Mouse (Mus musculus) lung, embryonic 14.5 days (tissue): ENCODE results near the gene Ppp1r14c. TPM values are rescaled to one million over a fixed set of nuclear protein-coding genes. Genes with fewer than 3 reads are reported as not detected.
A peak's percentile ranks its signal among the peaks of the same experiment; 100 is the strongest.

ENCODE experiments used
- ATAC-seq: fragments of 200-750 bp; cut with Nextera tagmentation; 2 replicates; pipeline ENCODE4 v1.8.0; 2017; ENCODE audit warnings: mild to moderate bottlenecking, moderate TSS enrichment, moderate library complexity; ENCODE audit not compliant: insufficient read depth
- DNase-seq: peaks from one replicate; pipeline ENCODE4 v3.0.0-alpha.2; 2015
- H3K27ac ChIP-seq: fragments of 300-500 bp; sonication (generic); 2 replicates; pipeline ENCODE4 v1.5.1; 2014; ENCODE audit warnings: low read depth, mild to moderate bottlenecking, moderate library complexity
- H3K27me3 ChIP-seq: fragments of 300-500 bp; sonication (generic); 2 replicates; pipeline ENCODE4 v1.6.1; 2014; ENCODE audit warnings: low read length, control low read depth; ENCODE audit not compliant: insufficient read depth
- H3K36me3 ChIP-seq: fragments of 300-500 bp; sonication (generic); 2 replicates; pipeline ENCODE4 v1.6.1; 2014; ENCODE audit warnings: control low read depth; ENCODE audit not compliant: insufficient read depth
- H3K4me1 ChIP-seq: fragments of 300-500 bp; sonication (generic); 2 replicates; pipeline ENCODE4 v1.6.1; 2014; ENCODE audit warnings: antibody characterized with exemption, control low read depth; ENCODE audit not compliant: insufficient read depth
- H3K4me2 ChIP-seq: fragments of 300-500 bp; sonication (generic); 2 replicates; pipeline ENCODE4 v1.6.1; 2014; ENCODE audit warnings: mild to moderate bottlenecking
- H3K4me3 ChIP-seq: fragments of 300-500 bp; sonication (generic); 2 replicates; pipeline ENCODE4 v1.5.1; 2014; ENCODE audit warnings: low read depth, low read length
- H3K9ac ChIP-seq: fragments of 300-500 bp; sonication (generic); 2 replicates; pipeline ENCODE4 v1.6.1; 2014
- H3K9me3 ChIP-seq: fragments of 300-500 bp; sonication (generic); 2 replicates; pipeline ENCODE4 v1.6.1; 2016; ENCODE audit warnings: low read depth, low read length, control low read depth
- CTCF ChIP-seq: IDR thresholded peaks from 2 replicates; pipeline ENCODE4 v1.5.1; 2016; ENCODE audit warnings: antibody characterized with exemption, low read depth
- WGBS: fragments of 180-500 bp; shearing (Covaris S2); extraction: QIAGEN DNeasy Blood & Tissue Kit; methylation state at CpG from one replicate; pipeline ENCODE4 v1.1.7; 2014; 5-methylcytosine and 5-hydroxymethylcytosine counted together
- polyA plus RNA-seq: library from polyadenylated mRNA; unstranded; fragments of >200 nt; fragmentation: Nextera tagmentation; extraction: Ambion mirVana; gene quantifications from 2 replicates; pipeline ENCODE4 v1.2.1, GENCODE M21; 2014

Ppp1r14c gene
- polyA plus RNA-seq, 1 experiment from 2014 or later, result 36.9 TPM

DNA sequence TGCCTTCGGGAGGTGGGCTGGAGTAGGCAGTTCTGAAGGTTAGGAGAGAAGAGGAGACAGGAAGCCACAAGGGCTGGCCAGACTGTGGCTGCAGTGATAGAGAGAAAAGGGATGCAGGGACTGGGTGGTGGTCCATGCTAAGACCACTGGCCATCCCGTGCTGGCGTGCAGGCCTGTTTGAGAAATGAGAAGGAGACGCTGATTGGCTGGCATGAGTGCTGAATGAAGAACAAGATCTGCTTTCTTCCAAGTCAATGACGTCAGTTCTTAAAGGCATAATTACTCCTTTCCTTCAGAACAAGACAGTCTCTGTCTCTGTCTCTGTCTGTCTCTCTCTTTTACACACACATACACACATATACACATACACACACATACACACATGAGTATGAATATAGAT is 36.4 kb downstream of the Ppp1r14c start:
- no peaks in the 10 kb centered on the region for H3K36me3 ChIP-seq
- 56% methylated on average over 5 of the region's 5 CpGs for WGBS
- no peak overlapping the region for H3K4me2 ChIP-seq
- no peak overlapping the region for H3K9ac ChIP-seq
- H3K27me3 ChIP-seq, result no peaks in the 10 kb centered on the region
- ATAC-seq (no peak), DNase-seq (no peak)
- H3K4me1 ChIP-seq, result 0 out of 2 replicates have a peak, but pooled peaks cover 3% of the 10 kb centered on the region
- no peak for TF ChIP-seq CTCF
- H3K4me3 ChIP-seq, result no peak overlapping the region
- no peaks in the 10 kb centered on the region for H3K9me3 ChIP-seq
- H3K27ac ChIP-seq, result no peak overlapping the region

DNA sequence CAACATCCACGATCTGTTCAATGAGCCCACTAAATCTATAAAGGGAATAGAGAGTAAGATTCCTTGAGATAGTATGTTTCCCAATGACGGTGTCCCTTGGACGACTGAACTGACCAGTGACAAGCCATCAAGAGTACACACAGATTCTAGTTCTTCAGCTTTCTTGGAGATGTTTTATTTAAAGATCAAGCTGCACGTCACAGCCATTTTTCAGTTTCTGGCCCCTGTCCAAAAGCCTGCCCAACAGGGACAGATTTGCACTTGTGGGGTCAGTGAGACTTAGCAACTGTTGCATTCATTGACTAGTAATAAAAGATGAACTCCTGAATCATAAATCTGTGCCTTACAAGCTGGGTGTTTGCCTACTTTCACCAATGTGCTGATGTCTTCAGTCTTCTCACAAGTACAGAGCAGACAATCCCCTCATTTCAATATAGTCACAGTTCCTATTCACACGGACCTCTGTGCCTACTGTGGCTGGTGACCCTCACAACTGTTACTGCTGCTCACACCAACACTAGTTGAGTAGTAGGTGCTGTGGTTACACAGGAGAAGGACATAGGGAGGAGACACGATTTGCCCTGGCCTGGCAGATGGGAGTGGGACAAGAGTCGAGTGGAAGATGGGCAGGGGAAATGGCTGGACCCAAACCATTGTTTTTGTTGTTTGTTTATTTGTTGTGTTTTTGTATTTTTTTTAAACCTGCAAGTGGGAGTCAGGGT is 37.7 kb downstream of the Ppp1r14c start:
- no peak overlapping the region for H3K4me2 ChIP-seq
- H3K36me3 ChIP-seq, result no peaks in the 10 kb centered on the region
- no peak overlapping the region for H3K27ac ChIP-seq
- 0 out of 2 replicates have a peak, but pooled peaks cover 3% of the 10 kb centered on the region for H3K4me1 ChIP-seq
- no peaks in the 10 kb centered on the region for H3K27me3 ChIP-seq
- H3K9ac ChIP-seq, result no peak overlapping the region
- DNase-seq (peak; percentile 77), ATAC-seq (peak; percentile 31; the same call in 1 of the 2 replicates)
- no peak overlapping the region for H3K4me3 ChIP-seq
- no peaks in the 10 kb centered on the region for H3K9me3 ChIP-seq
- 54% methylated on average over 7 of the region's 7 CpGs for WGBS
- no peak for TF ChIP-seq CTCF

DNA sequence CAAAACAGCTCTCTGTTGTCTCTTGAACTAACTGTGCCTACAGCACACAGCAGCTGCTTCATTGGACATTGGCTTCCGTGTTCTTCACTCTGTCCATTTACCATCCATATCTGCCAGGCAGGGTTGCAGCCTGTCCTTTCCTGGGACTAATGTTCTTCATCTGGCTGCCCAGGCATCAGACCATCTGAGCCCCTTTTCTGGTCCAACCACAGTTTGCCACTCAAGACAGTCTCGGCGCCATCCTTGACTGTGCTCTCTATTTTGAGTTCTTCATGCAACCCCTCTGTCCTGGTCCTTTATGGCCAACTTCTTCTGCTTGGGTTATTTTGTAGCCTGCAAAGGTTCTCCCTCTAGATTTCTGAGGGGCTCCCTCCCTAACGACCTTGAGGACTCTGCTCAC is 38.5 kb downstream of the Ppp1r14c start:
- H3K36me3 ChIP-seq, result no peaks in the 10 kb centered on the region
- 89% methylated on average over 4 of the region's 4 CpGs for WGBS
- ATAC-seq, result no peak
- no peak overlapping the region for H3K27ac ChIP-seq
- H3K4me2 ChIP-seq, result no peak overlapping the region
- TF ChIP-seq CTCF, result no peak
- H3K9ac ChIP-seq, result no peak overlapping the region
- no peak overlapping the region for H3K4me3 ChIP-seq
- H3K27me3 ChIP-seq, result no peaks in the 10 kb centered on the region
- no peak for DNase-seq
- no peaks in the 10 kb centered on the region for H3K9me3 ChIP-seq
- 0 out of 2 replicates have a peak, but pooled peaks cover 3% of the 10 kb centered on the region for H3K4me1 ChIP-seq

DNA sequence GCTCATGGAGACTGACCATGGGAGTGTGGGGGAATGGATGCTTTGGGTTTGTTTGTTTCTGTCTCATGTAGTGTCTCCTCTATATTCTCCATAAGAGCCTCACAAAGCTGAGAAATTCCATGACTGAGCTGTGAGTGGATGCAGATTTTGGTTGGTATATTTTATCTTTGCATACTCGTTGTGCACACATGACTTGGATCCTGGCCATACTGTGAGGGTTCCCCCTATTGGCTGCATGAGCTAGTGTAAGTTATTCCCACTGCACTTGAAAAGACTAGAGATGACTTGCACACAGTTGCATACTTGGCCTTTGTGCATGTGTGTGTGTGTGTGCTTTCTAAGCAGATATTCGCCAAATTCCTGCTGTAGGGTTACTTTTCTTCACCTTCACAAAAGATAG is 40.4 kb downstream of the Ppp1r14c start:
- no peak overlapping the region for H3K27ac ChIP-seq
- H3K4me2 ChIP-seq, result no peak overlapping the region
- TF ChIP-seq CTCF, result peak; percentile 39
- H3K4me1 ChIP-seq, result 0 out of 2 replicates have a peak, but pooled peaks cover 3% of the 10 kb centered on the region
- ATAC-seq, result no peak
- H3K9ac ChIP-seq, result no peak overlapping the region
- H3K9me3 ChIP-seq, result no peaks in the 10 kb centered on the region
- no peaks in the 10 kb centered on the region for H3K36me3 ChIP-seq
- peak; percentile 29 for DNase-seq
- 51% methylated on average over 2 of the region's 2 CpGs for WGBS
- H3K4me3 ChIP-seq, result no peak overlapping the region
- H3K27me3 ChIP-seq, result no peaks in the 10 kb centered on the region

DNA sequence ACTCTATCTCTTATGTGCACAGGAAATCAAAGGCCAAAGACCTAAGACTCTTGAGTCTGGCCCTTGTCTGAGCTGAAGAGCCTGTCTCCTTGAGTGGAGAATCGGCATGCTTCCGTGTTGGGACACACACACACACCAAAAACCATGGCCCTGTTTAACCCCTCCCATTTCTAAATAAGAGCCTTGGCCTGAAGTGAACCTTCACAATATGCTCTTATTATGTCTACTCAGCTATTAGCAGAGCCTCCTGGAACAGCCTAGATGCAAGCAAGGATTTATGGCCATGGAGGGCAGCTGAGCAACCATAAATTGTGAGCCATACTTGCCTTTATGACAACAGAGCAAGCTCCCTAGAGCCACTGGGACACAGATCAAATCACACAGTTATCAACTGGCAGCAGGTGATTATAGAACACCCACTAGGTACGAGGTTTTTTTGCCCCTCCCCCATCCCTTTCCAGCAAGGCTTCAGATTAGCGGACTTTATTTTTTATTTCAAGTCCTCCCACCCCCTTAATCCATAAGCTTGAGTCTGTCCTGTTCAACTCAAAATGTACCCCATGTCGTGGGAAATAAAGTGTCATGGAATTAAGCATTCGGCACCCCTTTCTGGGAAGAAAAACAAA is 42.3 kb downstream of the Ppp1r14c start:
- 68% methylated on average over 6 of the region's 6 CpGs for whole genome bisulfite sequencing
- no peaks in the 10 kb centered on the region for H3K27me3 ChIP-seq
- 0 out of 2 replicates have a peak, but pooled peaks cover 3% of the 10 kb centered on the region for H3K4me1 ChIP-seq
- H3K4me2 ChIP-seq, result no peak overlapping the region
- no peak for TF ChIP-seq CTCF
- H3K4me3 ChIP-seq, result no peak overlapping the region
- H3K9me3 ChIP-seq, result no peaks in the 10 kb centered on the region
- no peak overlapping the region for H3K27ac ChIP-seq
- DNase-seq (no peak), ATAC-seq (no peak)
- no peak overlapping the region for H3K9ac ChIP-seq
- H3K36me3 ChIP-seq, result no peaks in the 10 kb centered on the region

DNA sequence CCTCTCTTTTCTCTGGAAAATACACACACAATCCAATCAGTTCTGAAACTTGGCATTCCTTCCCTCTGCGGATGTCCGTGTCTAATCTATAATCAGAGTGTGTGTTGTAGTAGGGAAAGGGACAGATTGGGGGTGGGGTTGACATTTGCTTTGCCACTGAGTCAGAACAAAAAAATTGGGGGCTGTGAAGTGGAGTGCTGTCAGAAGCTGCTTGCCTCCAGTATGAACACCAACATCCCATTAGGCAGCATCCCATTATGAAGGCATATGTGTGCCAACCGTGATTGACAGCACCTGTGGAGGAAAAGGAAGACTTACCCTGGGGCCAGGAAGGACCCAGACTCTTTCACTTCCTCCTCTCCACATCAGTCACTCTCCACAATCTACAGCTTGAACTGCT is 42.8 kb downstream of the Ppp1r14c start:
- no peaks in the 10 kb centered on the region for H3K36me3 ChIP-seq
- no peak overlapping the region for H3K27ac ChIP-seq
- no peak overlapping the region for H3K4me3 ChIP-seq
- WGBS, result 57% methylated on average over 3 of the region's 3 CpGs
- DNase-seq (no peak), ATAC-seq (no peak)
- H3K4me2 ChIP-seq, result no peak overlapping the region
- H3K9me3 ChIP-seq, result no peaks in the 10 kb centered on the region
- no peak for TF ChIP-seq CTCF
- no peaks in the 10 kb centered on the region for H3K27me3 ChIP-seq
- no peak overlapping the region for H3K9ac ChIP-seq
- 0 out of 2 replicates have a peak, but pooled peaks cover under 1% of the 10 kb centered on the region for H3K4me1 ChIP-seq

DNA sequence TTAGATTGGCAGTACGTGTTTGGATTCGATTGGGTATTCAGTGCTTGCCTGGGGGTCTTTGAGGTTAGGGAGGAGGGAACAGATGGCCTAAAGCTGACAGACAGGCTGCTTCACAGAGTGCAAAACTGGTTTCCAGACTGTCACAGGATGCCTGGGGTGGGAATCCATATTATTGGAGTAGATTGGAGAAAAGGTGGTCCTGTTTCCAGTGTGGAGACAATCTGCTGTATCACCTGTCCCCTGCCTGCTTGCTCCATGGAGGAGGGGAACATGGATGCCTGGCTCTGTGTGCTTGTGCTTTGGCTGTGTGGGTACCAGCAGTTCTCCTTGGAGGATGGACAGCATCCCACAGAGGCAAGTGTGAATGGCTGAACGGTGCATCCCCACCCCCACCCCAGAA is 45.4 kb downstream of the Ppp1r14c start:
- no peaks in the 10 kb centered on the region for H3K27me3 ChIP-seq
- H3K9ac ChIP-seq, result no peak overlapping the region
- TF ChIP-seq CTCF, result no peak
- no peaks in the 10 kb centered on the region for H3K36me3 ChIP-seq
- H3K9me3 ChIP-seq, result no peaks in the 10 kb centered on the region
- no peak overlapping the region for H3K4me3 ChIP-seq
- H3K4me1 ChIP-seq, result no peaks in the 10 kb centered on the region
- DNase-seq, result no peak
- 52% methylated on average over 3 of the region's 3 CpGs for WGBS
- no peak overlapping the region for H3K27ac ChIP-seq
- no peak overlapping the region for H3K4me2 ChIP-seq
- no peak for ATAC-seq
